In the genomic region with DNA sequence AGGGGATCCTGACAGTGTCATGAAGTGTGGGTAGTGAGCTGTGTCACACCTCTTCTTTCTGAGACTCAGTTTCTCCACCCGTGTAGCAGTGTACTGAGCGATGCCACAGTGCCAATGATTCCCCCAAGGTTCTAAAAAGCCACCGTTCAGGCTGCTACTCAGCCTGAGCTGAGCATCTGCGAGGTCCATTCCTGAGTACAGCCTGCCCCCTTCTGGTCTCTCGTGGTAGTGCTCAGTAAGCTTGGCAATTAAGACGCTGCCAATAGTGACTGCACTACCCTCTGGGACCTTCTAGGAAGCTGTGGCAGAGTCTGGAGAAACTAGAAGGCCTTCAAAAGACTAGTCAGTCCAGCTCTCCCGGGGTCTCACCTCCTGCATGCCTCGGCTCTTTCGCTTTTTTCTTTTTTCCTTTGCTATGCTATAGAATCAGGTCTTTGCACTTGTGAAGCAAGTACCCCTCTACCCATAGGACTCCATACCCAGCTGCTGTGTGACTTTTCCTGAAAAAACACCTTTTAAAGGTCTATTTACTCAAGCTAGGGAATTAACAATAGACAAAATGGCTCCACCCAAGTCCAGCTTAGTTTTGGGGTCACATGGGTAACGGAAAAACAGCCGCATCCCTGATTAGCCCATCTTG, we compare ENCODE assay signal across 8 mouse cellular contexts. TPM values are rescaled to one million over a fixed set of nuclear protein-coding genes. Genes with fewer than 3 reads are reported as not detected.
DNase-seq lines count a peak whose midpoint lies in the region; ATAC-seq lines count a peak whose summit lies in the region.

No protein-coding gene starts in this region.

- H3K4me2 ChIP-seq in hindbrain, embryonic 13.5 days: no peak overlapping the region; the same call in 1 of the 2 replicates

- H3K27ac ChIP-seq in hindbrain, embryonic 13.5 days: no peak overlapping the region

- peak overlapping the region; percentile 36; the same call in 1 of the 2 replicates for H3K9ac ChIP-seq in hindbrain, embryonic 13.5 days

- no peaks in the 10 kb centered on the region for H3K9me3 ChIP-seq in hindbrain, embryonic 13.5 days

- 13% methylated on average over 11 of the region's 11 CpGs for WGBS in hindbrain, embryonic 13.5 days

- no peak overlapping the region for H3K4me3 ChIP-seq in hindbrain, embryonic 13.5 days

- H3K36me3 ChIP-seq in hindbrain, embryonic 13.5 days: no peaks in the 10 kb centered on the region

- peaks cover 8% of the 10 kb centered on the region for H3K4me1 ChIP-seq in hindbrain, embryonic 13.5 days (replicated peaks)

- ATAC-seq in frontal cortex, adult (ENCODE audit: low TSS enrichment): peak; percentile 89
- ATAC-seq in hindbrain, embryonic 13.5 days (ENCODE audit: low FRiP score): peak; percentile 84

- DNase-seq in MN1 (ENCODE audit: low spot score): peak; percentile 96
- peak; percentile 95 for DNase-seq in cerebellum, adult 8-10 months
- peak; percentile 90 to 99 for DNase-seq in layer of hippocampus, postnatal 25 days (ENCODE audit: extremely low spot score in 1 of 2, low spot score in 1 of 2)
- DNase-seq in lung, postnatal 25 days (ENCODE audit: low spot score): peak; percentile 84
- DNase-seq in retina, postnatal 7 days (ENCODE audit: low read depth, low spot score): peak; percentile 81
- peak; percentile 70 to 81 for DNase-seq in urinary bladder, adult 18-20 months (ENCODE audit: low spot score in 2 of 2)

- H3K27me3 ChIP-seq in hindbrain, embryonic 13.5 days: no peaks in the 10 kb centered on the region

RNA-seq across cellular contexts. Expression of a gene that starts 36.4 kb away (rescaled TPM):
- polyA plus RNA-seq in hindbrain, embryonic 13.5 days (2015; fragmentation: Nextera tagmentation; extraction: Ambion mirVana): 579 and 581 TPM in 2 replicates
- 100 to 1,000 TPM; 360 to 421 TPM for total RNA-seq in layer of hippocampus, postnatal 25 days (2021)

RNA-seq across cellular contexts. Expression of a gene that starts 50.2 kb away (rescaled TPM):
- 0.05 and 0.13 TPM in 2 replicates for polyA plus RNA-seq in hindbrain, embryonic 13.5 days (2015; fragmentation: Nextera tagmentation; extraction: Ambion mirVana)
- total RNA-seq in layer of hippocampus, postnatal 25 days (2021): under 1 TPM; 0.44 to 0.63 TPM
